Mouse (Mus musculus) myocyte (in vitro differentiated cells): Measurements from ENCODE around the gene Gm9913.

Experiments
- CEBPB ChIP-seq: IDR thresholded peaks from 2 replicates; pipeline ENCODE4 v1.6.1; 2011; ENCODE audit warnings: mild to moderate bottlenecking, moderate library complexity; ENCODE audit not compliant: poor library complexity, insufficient read depth, severe bottlenecking
- MAX ChIP-seq: IDR thresholded peaks from one replicate; pipeline ENCODE4 v1.6.1; 2011; ENCODE audit warnings: low read depth, mild to moderate bottlenecking, control low read depth
- MYOD1 ChIP-seq, 3 experiments: IDR thresholded peaks; one replicate each; pipeline ENCODE4 v1.6.1; 2011; ENCODE audit warnings: control low read depth in 2 of 3, low read depth in 2 of 3, mild to moderate bottlenecking in 2 of 3, moderate library complexity in 1 of 3; ENCODE audit not compliant: insufficient read length in 2 of 3, control insufficient read depth in 1 of 3
- MYOG ChIP-seq, 3 experiments: IDR thresholded peaks; one replicate each; pipeline ENCODE4 v1.6.1; 2011; ENCODE audit warnings: control low read depth in 2 of 3, low read depth in 2 of 3, mild to moderate bottlenecking in 2 of 3; ENCODE audit not compliant: insufficient read length in 2 of 3, control insufficient read depth in 1 of 3, insufficient read depth in 1 of 3
- POLR2A ChIP-seq: IDR thresholded peaks from one replicate; pipeline ENCODE4 v1.6.1; 2011; ENCODE audit warnings: low read depth, mild to moderate bottlenecking, control low read depth, moderate library complexity; ENCODE audit not compliant: insufficient read length
- POLR2AphosphoS2 ChIP-seq: IDR thresholded peaks from one replicate; pipeline ENCODE4 v1.6.1; 2011; ENCODE audit warnings: low read depth, control low read depth; ENCODE audit not compliant: insufficient read length
- REST ChIP-seq: IDR thresholded peaks from one replicate; pipeline ENCODE4 v1.6.1; 2011; ENCODE audit warnings: mild to moderate bottlenecking, control low read depth, moderate library complexity; ENCODE audit not compliant: insufficient read depth, insufficient read length
- SRF ChIP-seq: IDR thresholded peaks from one replicate; pipeline ENCODE4 v1.6.1; 2011; ENCODE audit warnings: low read depth; ENCODE audit not compliant: control insufficient read depth, insufficient read length
- TCF12 ChIP-seq: IDR thresholded peaks from one replicate; pipeline ENCODE4 v1.6.1; 2011; ENCODE audit warnings: mild to moderate bottlenecking, control low read depth; ENCODE audit not compliant: poor library complexity, insufficient read depth, severe bottlenecking
- USF1 ChIP-seq: IDR thresholded peaks from one replicate; pipeline ENCODE4 v1.6.1; 2011; ENCODE audit warnings: low read depth, mild to moderate bottlenecking, control low read depth, moderate library complexity

- no peak for TF ChIP-seq MYOG (IDR thresholded peaks at IDR 0.05; ENCODE audit: control insufficient read depth in 1 of 3, insufficient read depth in 1 of 3, insufficient read length in 2 of 3, low read depth in 2 of 3)
- no peak for TF ChIP-seq REST
- no peak for TF ChIP-seq POLR2A
- no peak for TF ChIP-seq CEBPB
- no peak for TF ChIP-seq SRF
- no peak for TF ChIP-seq MAX
- no peak for TF ChIP-seq USF1
- TF ChIP-seq POLR2AphosphoS2 = no peak
- TF ChIP-seq TCF12 = no peak
- TF ChIP-seq MYOD1 (IDR thresholded peaks at IDR 0.05; ENCODE audit: control insufficient read depth in 1 of 3, insufficient read length in 2 of 3, low read depth in 2 of 3) = no peak
Measured at GRCm38 (mm10) chr2:125473228-125473627, 31.7 kb upstream of the Gm9913 start.
